In genomic region chr5:147707479-147707878, GRCm38 (mm10) we compare ENCODE assay signal across 25 mouse cellular contexts. TPM values are rescaled to one million over a fixed set of nuclear protein-coding genes. Genes with fewer than 3 reads are reported as not detected.
DNase-seq lines count a peak whose midpoint lies in the region; ATAC-seq and TF ChIP-seq lines count a peak whose summit lies in the region.
"Had no signal": no experiment of that assay in that cellular context is flagged by ENCODE, and none has a peak within 500 bp of the region (broad histone marks: within the 10 kb centered on the region; RNA-seq: fewer than 3 reads in every experiment).

No protein-coding gene starts in this region.

- intact Hi-C loops in heart, postnatal 10 days (cut with DNase I), result no loop called here
- intact Hi-C loops in left cerebral cortex, postnatal 14 days (cut with DNase I), result no loop called here
- intact Hi-C loops in left cerebral cortex, postnatal 10 days (cut with DNase I), result no loop called here

- 35% methylated on average over 4 of the region's 4 CpGs for WGBS in heart, postnatal 0 days

- H3K4me3 ChIP-seq in heart, postnatal 0 days (ENCODE audit: low read depth, low read length), result no peak overlapping the region
- no peak overlapping the region for H3K4me3 ChIP-seq in CH12.LX (replicated peaks in 1 of 3; ENCODE audit: low read depth in 2 of 3, low read length in 2 of 3, poor library complexity in 1 of 3)
- H3K4me3 ChIP-seq in embryonic fibroblast, embryonic 13.5 days (ENCODE audit: insufficient read depth, low read length), result no peak overlapping the region
- H3K4me3 ChIP-seq: embryonic facial prominence, embryonic 15.5 days; forebrain, embryonic 10.5 days; heart, adult 2 months; midbrain, embryonic 15.5 days had no signal

- no peak for TF ChIP-seq EP300 in heart, postnatal 0 days (IDR thresholded peaks at IDR 0.05; ENCODE audit: low read depth)
- TF ChIP-seq EP300 in CH12.LX (IDR thresholded peaks at IDR 0.05; ENCODE audit: low read length), result no peak

- H3K4me2 ChIP-seq in heart, postnatal 0 days (ENCODE audit: low read depth, low read length), result no peak overlapping the region
- 0 out of 2 replicates have a peak overlapping the region, but pooled peaks have one; percentile 23 for H3K4me2 ChIP-seq in CH12.LX (ENCODE audit: insufficient read depth, low read depth, poor library complexity, severe bottlenecking)
- H3K4me2 ChIP-seq: embryonic facial prominence, embryonic 15.5 days; liver, embryonic 11.5 days; midbrain, embryonic 15.5 days had no signal

- H3K27ac ChIP-seq in heart, postnatal 0 days (ENCODE audit: low read depth), result no peak overlapping the region
- H3K27ac ChIP-seq in CH12.LX (ENCODE audit: insufficient read depth, low read depth), result no peak overlapping the region
- H3K27ac ChIP-seq in embryonic fibroblast, embryonic 13.5 days (ENCODE audit: insufficient read depth, low read length), result peak overlapping the region; percentile 45; the same call in 1 of the 2 replicates
- H3K27ac ChIP-seq: embryonic facial prominence, embryonic 15.5 days; forebrain, embryonic 10.5 days; heart, adult 2 months; midbrain, embryonic 15.5 days had no signal

- H3K36me3 ChIP-seq in heart, postnatal 0 days (replicated peaks; ENCODE audit: control insufficient read depth, insufficient read depth, low read length), result no peaks in the 10 kb centered on the region
- H3K36me3 ChIP-seq in CH12.LX (replicated peaks in 1 of 2; ENCODE audit: control insufficient read depth in 1 of 2, insufficient read depth in 1 of 2, low read length in 1 of 2), result no peaks in the 10 kb centered on the region
- H3K36me3 ChIP-seq: embryonic facial prominence, embryonic 15.5 days; forebrain, embryonic 10.5 days; midbrain, embryonic 15.5 days had no signal

- H3K79me2 ChIP-seq in CH12.LX (replicated peaks; ENCODE audit: control insufficient read depth, extremely low read depth, insufficient read depth, poor library complexity, severe bottlenecking), result no peaks in the 10 kb centered on the region

- peak; percentile 17; the same call in 1 of the 2 replicates for ATAC-seq in heart, postnatal 0 days (ENCODE audit: insufficient read depth, low read depth)
- ATAC-seq: activated CD4-positive, CD25-positive, alpha-beta regulatory T cell, adult 4 months; midbrain, embryonic 15.5 days had no signal

- no peak for TF ChIP-seq POLR2A in CH12.LX (IDR thresholded peaks at IDR 0.05; ENCODE audit: low read depth, low read length)
- TF ChIP-seq POLR2A in embryonic fibroblast, embryonic 13.5 days (IDR thresholded peaks at IDR 0.05; ENCODE audit: low read depth, low read length), result no peak

- in situ Hi-C loops in CH12.LX (cut with MboI; ENCODE audit: low pct_ligation_motif_present, low pct_unique_long_range_greater_than_20kb, low sequenced_read_pairs), result no loop called here

- no peak overlapping the region for H3K9ac ChIP-seq in heart, postnatal 0 days (replicated peaks; ENCODE audit: low read depth, low read length)
- H3K9ac ChIP-seq in CH12.LX (ENCODE audit: insufficient read depth, low read depth), result no peak overlapping the region; the same call in 1 of the 2 replicates
- H3K9ac ChIP-seq: embryonic facial prominence, embryonic 15.5 days; midbrain, embryonic 15.5 days had no signal

- H3K4me1 ChIP-seq in heart, postnatal 0 days (ENCODE audit: control insufficient read depth, insufficient read depth), result no peaks in the 10 kb centered on the region
- peaks cover 14 to 29% of the 10 kb centered on the region in 2 experiments for H3K4me1 ChIP-seq in CH12.LX (ENCODE audit: control insufficient read depth in 1 of 2, insufficient read depth in 2 of 2)
- H3K4me1 ChIP-seq in embryonic fibroblast, embryonic 13.5 days (ENCODE audit: control insufficient read depth, insufficient read depth, low read length), result peaks cover 15% of the 10 kb centered on the region
- H3K4me1 ChIP-seq: embryonic facial prominence, embryonic 15.5 days; forebrain, embryonic 10.5 days; midbrain, embryonic 15.5 days had no signal

- dilution Hi-C loops in CH12.LX (cut with MboI; ENCODE audit: extremely low pct_ligation_motif_present, extremely low pct_unique_long_range_greater_than_20kb, low sequenced_read_pairs), result no loop called here

- DNase-seq in heart, postnatal 0 days (ENCODE audit: low spot score), result no peak
- DNase-seq in heart, postnatal 10 days, result no peak
- peak; percentile 32 to 40 for DNase-seq in left cerebral cortex, postnatal 14 days (ENCODE audit: low spot score in 2 of 2)
- no peak for DNase-seq in left cerebral cortex, postnatal 10 days (ENCODE audit: extremely low spot score in 1 of 2, low spot score in 2 of 2)
- DNase-seq in CH12.LX (ENCODE audit: extremely low read depth), result peak; percentile 42
- DNase-seq in heart, adult 18-20 months, result no peak
- DNase-seq in adrenal gland, postnatal 10 days, result no peak
- DNase-seq: adrenal gland, postnatal 36 days; cerebellum, adult 2 months; cerebellum, postnatal 36 days; heart, adult 2 months; kidney, adult 18-20 months; kidney, postnatal 10 days; lung, adult 18-20 months; lung, postnatal 36 days; spleen, adult 18-20 months; thymus, adult 18-20 months; thymus, postnatal 4 days had no signal

- TF ChIP-seq RAD21 in CH12.LX (IDR thresholded peaks at IDR 0.05; ENCODE audit: low read depth, low read length), result no peak

- H3K9me3 ChIP-seq in heart, postnatal 0 days (replicated peaks; ENCODE audit: control insufficient read depth, low read length), result no peaks in the 10 kb centered on the region
- H3K9me3 ChIP-seq in CH12.LX (replicated peaks; ENCODE audit: low read length), result peaks cover 8% of the 10 kb centered on the region
- H3K9me3 ChIP-seq: embryonic facial prominence, embryonic 15.5 days; forebrain, embryonic 10.5 days; midbrain, embryonic 15.5 days had no signal

- no peak for TF ChIP-seq CTCF in heart, postnatal 0 days (IDR thresholded peaks at IDR 0.05; ENCODE audit: low read depth)
- no peak for TF ChIP-seq CTCF in CH12.LX (conservative IDR thresholded peaks at IDR 0.05 in 1 of 2, IDR thresholded peaks at IDR 0.05 in 1 of 2; ENCODE audit: low read depth in 2 of 2, low read length in 2 of 2)
- no peak for TF ChIP-seq CTCF in embryonic fibroblast, embryonic 13.5 days (IDR thresholded peaks at IDR 0.05; ENCODE audit: borderline replicate concordance, insufficient read depth, low read length)

- no peaks in the 10 kb centered on the region for H3K27me3 ChIP-seq in heart, postnatal 0 days (ENCODE audit: control insufficient read depth, insufficient read depth, low read length)
- H3K27me3 ChIP-seq in CH12.LX (replicated peaks), result no peaks in the 10 kb centered on the region
- H3K27me3 ChIP-seq: embryonic facial prominence, embryonic 15.5 days; midbrain, embryonic 15.5 days had no signal

TF ChIP-seq in CH12.LX, 34 proteins besides CTCF, POLR2A, EP300 and RAD21:
- TF ChIP-seq MEF2A (IDR thresholded peaks at IDR 0.05; ENCODE audit: borderline replicate concordance, low read depth, low read length) (peak; percentile 40; the same call in 1 of the 2 replicates), ETS1 (conservative IDR thresholded peaks at IDR 0.05; ENCODE audit: low read depth, low read length) (peak; percentile 60; the same call in 1 of the 2 replicates), MAFK (IDR thresholded peaks at IDR 0.05; ENCODE audit: insufficient replicate concordance, low read length) (peak; percentile 50; the same call in 1 of the 2 replicates), ZMIZ1 (IDR thresholded peaks at IDR 0.05; ENCODE audit: low read depth, low read length) (no peak)

RNA-seq across cellular contexts. Expression of gene Flt1, which starts 18.3 kb away (rescaled TPM):
- total RNA-seq in heart, postnatal 0 days (2014; rRNA removed; ENCODE audit: low replicate concordance), result 32.0 and 39.1 TPM in 2 replicates
- 11.8 and 12.3 TPM in 2 replicates for polyA plus RNA-seq in heart, postnatal 0 days (2015; fragmentation: Nextera tagmentation; extraction: Ambion mirVana)
- 10 to 100 TPM; 53.6 to 56.0 TPM for total RNA-seq in heart, postnatal 10 days (2021)
- total RNA-seq in left cerebral cortex, postnatal 14 days (2021), result 10 to 100 TPM; 28.9 to 35.8 TPM
- total RNA-seq in left cerebral cortex, postnatal 10 days (2021), result 10 to 100 TPM; 23.5 to 24.7 TPM
- total RNA-seq in CH12.LX (2012; rRNA removed) (0.29 and 0.47 TPM in 2 replicates), CH12.LX (2014; rRNA removed) (0.26 and 0.27 TPM in 2 replicates)
- 0.85 and 0.94 TPM in 2 replicates for polyA plus RNA-seq in CH12.LX (2012; ENCODE audit: insufficient read length, low read depth)
- 38.2 and 41.4 TPM in 2 replicates for polyA plus RNA-seq in embryonic fibroblast, embryonic 13.5 days (2011; ENCODE audit: insufficient read length, low read depth, missing spikeins)
- total RNA-seq in heart, adult 18-20 months (2021), result 10 to 100 TPM; 72.0 to 79.5 TPM
- 10 to 100 TPM; 37.5 to 40.7 TPM for total RNA-seq in adrenal gland, postnatal 10 days (2021)
- total RNA-seq: megakaryocyte-erythroid progenitor cell, adult 5-6 weeks had no signal
- polyA plus RNA-seq: activated CD4-positive, CD25-positive, alpha-beta regulatory T cell, adult 4 months had no signal

Comparison
In these comparisons a context has a peak if more than half of its experiments do, and no peak if none do; other contexts are left out.
1. DNase-seq: peak in left cerebral cortex, postnatal 14 days (2 of 2) and CH12.LX (single experiment); none in heart, postnatal 0 days (single experiment), heart, postnatal 10 days (0 of 2), left cerebral cortex, postnatal 10 days (0 of 2), heart, adult 18-20 months (0 of 2) and adrenal gland, postnatal 10 days (single experiment).
2. RNA of gene Flt1, which starts 18.3 kb away (total RNA-seq): 72.0 to 79.5 TPM in heart, adult 18-20 months, 53.6 to 56.0 TPM in heart, postnatal 10 days, 37.5 to 40.7 TPM in adrenal gland, postnatal 10 days, 32.0 to 39.1 TPM in heart, postnatal 0 days, 28.9 to 35.8 TPM in left cerebral cortex, postnatal 14 days and 23.5 to 24.7 TPM in left cerebral cortex, postnatal 10 days; 0.26 to 0.47 TPM in CH12.LX; every median in the first group is over 10 times any median in the second.